Mouse (Mus musculus): Measurements from ENCODE around the gene Eif2b1.

DNA sequence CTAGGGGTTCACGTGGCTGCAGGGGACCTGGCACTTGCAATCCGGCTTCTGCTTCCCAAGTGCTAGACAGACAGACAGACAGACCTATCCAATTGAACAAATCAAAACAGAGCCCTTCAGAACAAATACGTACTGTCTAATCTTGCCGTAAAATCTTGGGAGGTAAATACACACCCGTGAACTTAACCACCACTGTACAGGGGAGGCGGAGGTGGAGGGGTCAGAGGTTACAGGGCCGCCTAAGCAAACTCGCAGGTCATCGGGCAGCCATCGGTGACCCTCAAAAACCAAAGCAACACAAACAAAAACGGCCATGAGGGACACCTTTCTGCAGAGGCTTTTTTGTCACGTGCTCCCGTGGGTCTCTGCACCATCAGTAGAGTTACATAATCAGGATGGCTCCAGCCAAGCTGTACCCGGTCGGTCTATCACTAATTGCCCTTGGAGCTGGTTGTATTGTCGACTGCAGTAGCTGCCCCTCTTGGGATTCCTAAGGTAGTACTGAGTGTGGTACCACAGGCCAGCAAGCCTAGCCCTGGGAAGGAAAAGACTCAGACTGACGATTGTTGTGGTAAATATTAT is 26.2 kb upstream of the Eif2b1 start:
- TF ChIP-seq EP300 (optimal IDR thresholded peaks at IDR 0.05) (no peak), CTCF (IDR thresholded peaks at IDR 0.05; ENCODE audit: low read depth) (no peak)

Data from stomach, postnatal 0 days (tissue).